In the genomic region with DNA sequence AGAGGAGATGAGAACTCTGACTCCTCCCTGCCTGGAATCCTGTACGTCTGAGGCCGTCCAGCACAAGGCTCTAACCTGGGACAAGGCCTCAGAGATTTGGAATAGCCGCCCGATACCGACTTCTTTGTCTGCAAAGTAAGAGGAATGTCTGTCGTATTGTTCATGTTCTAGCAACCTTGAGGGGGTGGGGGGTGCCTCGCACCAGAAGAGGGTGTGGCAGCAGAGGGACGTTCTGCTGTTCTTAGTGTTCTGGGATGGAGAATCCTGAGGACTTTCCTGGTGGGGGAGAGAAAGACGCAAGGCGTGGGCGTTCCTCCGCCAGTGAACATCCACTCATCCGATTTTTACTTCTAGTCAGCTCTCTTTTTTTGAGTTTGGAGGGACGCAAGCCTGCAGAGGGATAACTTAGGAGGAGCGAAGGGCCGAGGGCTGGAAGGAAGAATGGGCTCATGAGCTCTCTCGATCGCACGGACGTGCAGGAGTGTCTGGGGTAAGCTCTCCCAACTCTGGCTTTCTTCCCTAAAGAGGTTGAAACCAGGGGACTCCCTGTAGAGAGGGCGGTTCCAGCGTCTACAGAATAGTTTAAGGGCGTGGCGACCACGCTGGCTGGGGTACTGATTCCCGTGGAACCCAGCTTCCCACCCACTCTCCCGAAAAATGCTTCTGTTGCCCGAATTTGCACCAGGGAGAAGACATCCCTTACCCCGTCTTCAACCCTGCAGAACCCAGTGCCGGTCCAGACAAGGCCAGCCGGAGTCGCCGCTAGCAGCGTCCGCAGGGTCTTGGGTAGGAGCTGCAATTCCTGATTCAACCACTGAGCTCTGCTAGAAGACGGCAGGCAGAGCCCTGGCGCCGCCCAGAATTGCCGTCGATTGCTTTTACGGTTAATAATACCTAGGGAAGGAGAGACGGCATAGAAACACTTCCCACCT, we compare ENCODE assay signal across 8 mouse cellular contexts. TPM values are rescaled to one million over a fixed set of nuclear protein-coding genes. Genes with fewer than 3 reads are reported as not detected.
DNase-seq lines count a peak whose midpoint lies in the region; ATAC-seq and TF ChIP-seq lines count a peak whose summit lies in the region.

A gene (minus strand): TSS at position 791 of the 932 bp plus-strand sequence.
A gene (minus strand): TSS at position 804 of the 932 bp plus-strand sequence.

- H3K4me1 ChIP-seq in CH12.LX (ENCODE audit: control insufficient read depth in 1 of 2, insufficient read depth in 2 of 2) = peaks cover 2 to 9% of the 10 kb centered on the region in 2 experiments; a peak in 3 of 4 replicates
- H3K4me1 ChIP-seq in forebrain, embryonic 10.5 days = peaks cover 70% of the 10 kb centered on the region
- H3K4me1 ChIP-seq in neural tube, embryonic 13.5 days (replicated peaks) = peaks cover 47% of the 10 kb centered on the region

- peak within 1 kb of the TSS; percentile 41 to 66 (median 51) for H3K4me3 ChIP-seq in CH12.LX (replicated peaks in 1 of 3; ENCODE audit: low read depth in 2 of 3, low read length in 2 of 3, poor library complexity in 1 of 3)
- H3K4me3 ChIP-seq in forebrain, embryonic 10.5 days = peak within 1 kb of the TSS; percentile 50
- H3K4me3 ChIP-seq in neural tube, embryonic 13.5 days = peak within 1 kb of the TSS; percentile 37

- no peak within 1 kb of the TSS for H3K27ac ChIP-seq in CH12.LX (ENCODE audit: insufficient read depth, low read depth)
- H3K27ac ChIP-seq in forebrain, embryonic 10.5 days = peak within 1 kb of the TSS; percentile 75
- peak within 1 kb of the TSS; percentile 87 for H3K27ac ChIP-seq in neural tube, embryonic 13.5 days (replicated peaks)

- dilution Hi-C loops in CH12.LX (cut with MboI; ENCODE audit: extremely low pct_ligation_motif_present, extremely low pct_unique_long_range_greater_than_20kb, low sequenced_read_pairs) = no loop called here

- no peak for TF ChIP-seq POLR2A in CH12.LX (IDR thresholded peaks at IDR 0.05; ENCODE audit: low read depth, low read length)

- no peaks in the 10 kb centered on the region for H3K79me2 ChIP-seq in CH12.LX (replicated peaks; ENCODE audit: control insufficient read depth, extremely low read depth, insufficient read depth, poor library complexity, severe bottlenecking)

- intact Hi-C loops in heart, postnatal 10 days (cut with DNase I) = loop anchor here (1.0 kb wide), 1 partner anchor 165 kb away; no protein-coding TSS in a partner anchor

- no peaks in the 10 kb centered on the region for H3K36me3 ChIP-seq in CH12.LX (replicated peaks in 1 of 2; ENCODE audit: control insufficient read depth in 1 of 2, insufficient read depth in 1 of 2, low read length in 1 of 2)
- no peaks in the 10 kb centered on the region for H3K36me3 ChIP-seq in forebrain, embryonic 10.5 days (replicated peaks)
- H3K36me3 ChIP-seq in neural tube, embryonic 13.5 days = no peaks in the 10 kb centered on the region

- H3K27me3 ChIP-seq in CH12.LX (replicated peaks) = peaks cover 25% of the 10 kb centered on the region
- H3K27me3 ChIP-seq in forebrain, embryonic 10.5 days (ENCODE audit: poor library complexity, severe bottlenecking) = peaks cover 94% of the 10 kb centered on the region
- H3K27me3 ChIP-seq in neural tube, embryonic 13.5 days = peaks cover 67% of the 10 kb centered on the region

- TF ChIP-seq RAD21 in CH12.LX (IDR thresholded peaks at IDR 0.05; ENCODE audit: low read depth, low read length) = peak; percentile 31; the same call in 1 of the 2 replicates

- DNase-seq in CH12.LX (ENCODE audit: extremely low read depth) = peak; percentile 64
- DNase-seq in adrenal gland, postnatal 25 days = peak; percentile 69
- peak; percentile 81 for DNase-seq in forebrain, embryonic 10.5 days (ENCODE audit: extremely low spot score, low spot score)
- DNase-seq in heart, postnatal 10 days = peak; percentile 79 to 81
- peak; percentile 82 to 87 for DNase-seq in kidney, postnatal 25 days
- peak; percentile 60 to 75 for DNase-seq in lung, adult 18-20 months
- DNase-seq in thymus, postnatal 36 days = peak; percentile 58 to 60

- ATAC-seq in neural tube, embryonic 13.5 days (ENCODE audit: low read depth) = peak; percentile 68

- H3K4me2 ChIP-seq in CH12.LX (ENCODE audit: insufficient read depth, low read depth, poor library complexity, severe bottlenecking) = peak within 1 kb of the TSS; percentile 23
- H3K4me2 ChIP-seq in neural tube, embryonic 13.5 days = peak within 1 kb of the TSS; percentile 59

- peak within 1 kb of the TSS; percentile 40 for H3K9ac ChIP-seq in CH12.LX (ENCODE audit: insufficient read depth, low read depth)
- H3K9ac ChIP-seq in neural tube, embryonic 13.5 days = peak within 1 kb of the TSS; percentile 71

- WGBS in forebrain, embryonic 10.5 days = 1% methylated on average over 42 of the region's 42 CpGs
- under 1% methylated on average over 42 of the region's 42 CpGs for WGBS in neural tube, embryonic 13.5 days

- peaks cover 4% of the 10 kb centered on the region for H3K9me3 ChIP-seq in CH12.LX (replicated peaks; ENCODE audit: low read length)
- H3K9me3 ChIP-seq in forebrain, embryonic 10.5 days = no peaks in the 10 kb centered on the region
- H3K9me3 ChIP-seq in neural tube, embryonic 13.5 days = no peaks in the 10 kb centered on the region

- TF ChIP-seq EP300 in CH12.LX (IDR thresholded peaks at IDR 0.05; ENCODE audit: low read length) = no peak

- in situ Hi-C loops in CH12.LX (cut with MboI; ENCODE audit: low pct_ligation_motif_present, low pct_unique_long_range_greater_than_20kb, low sequenced_read_pairs) = no loop called here

- peak in 1 of 2 experiments; percentile 61; a peak in 2 of 4 replicates for TF ChIP-seq CTCF in CH12.LX (conservative IDR thresholded peaks at IDR 0.05 in 1 of 2, IDR thresholded peaks at IDR 0.05 in 1 of 2; ENCODE audit: low read depth in 2 of 2, low read length in 2 of 2)

TF ChIP-seq in CH12.LX, 34 proteins besides CTCF, POLR2A, EP300 and RAD21:
- no peak for TF ChIP-seq MXI1 (IDR thresholded peaks at IDR 0.05; ENCODE audit: low read depth, low read length)
- TF ChIP-seq RCOR1 (conservative IDR thresholded peaks at IDR 0.05; ENCODE audit: low read depth, low read length) = no peak
- TF ChIP-seq CHD1 (IDR thresholded peaks at IDR 0.05; ENCODE audit: low read depth, low read length) = no peak
- TF ChIP-seq MAX (IDR thresholded peaks at IDR 0.05; ENCODE audit: low read length) = no peak
- no peak for TF ChIP-seq MAZ (IDR thresholded peaks at IDR 0.05; ENCODE audit: low read depth, low read length)
- TF ChIP-seq GABPA (IDR thresholded peaks at IDR 0.05; ENCODE audit: insufficient replicate concordance, low read depth, low read length) = no peak
- no peak for TF ChIP-seq TBP (conservative IDR thresholded peaks at IDR 0.05; ENCODE audit: low read depth, low read length)
- no peak for TF ChIP-seq MYC (IDR thresholded peaks at IDR 0.05; ENCODE audit: low read depth, low read length)
- TF ChIP-seq HCFC1 (IDR thresholded peaks at IDR 0.05; ENCODE audit: low read depth, low read length) = no peak
- TF ChIP-seq NELFE (IDR thresholded peaks at IDR 0.05; ENCODE audit: low read depth, low read length) = no peak
- no peak for TF ChIP-seq POLR2AphosphoS2 (IDR thresholded peaks at IDR 0.05; ENCODE audit: low read depth, low read length)
- TF ChIP-seq ELF1 (IDR thresholded peaks at IDR 0.05; ENCODE audit: low read depth, low read length) = 0 out of 2 replicates have a peak, but pooled peaks have one; percentile 9
- peak; percentile 19; the same call in 1 of the 2 replicates for TF ChIP-seq SMC3 (IDR thresholded peaks at IDR 0.05; ENCODE audit: low read depth, low read length)
- no peak for TF ChIP-seq ZC3H11A (IDR thresholded peaks at IDR 0.05; ENCODE audit: low read depth, low read length)
- no peak for TF ChIP-seq MAFK (IDR thresholded peaks at IDR 0.05; ENCODE audit: insufficient replicate concordance, low read length)
- no peak for TF ChIP-seq CHD2 (IDR thresholded peaks at IDR 0.05; ENCODE audit: low read length)
- TF ChIP-seq ZKSCAN1 (IDR thresholded peaks at IDR 0.05; ENCODE audit: borderline replicate concordance, low read depth, low read length) = no peak
TF ChIP-seq in CH12.LX: peak in this region for 2.

RNA-seq across cellular contexts. Expression of the first gene that starts in this region (rescaled TPM):
- total RNA-seq in CH12.LX (2012; rRNA removed) (not detected in 2 replicates), CH12.LX (2014; rRNA removed) (not detected in 2 replicates)
- not detected in 2 replicates for polyA plus RNA-seq in CH12.LX (2012; ENCODE audit: insufficient read length, low read depth)
- total RNA-seq in adrenal gland, postnatal 25 days (2021) = 10.0 and 13.3 TPM in 2 replicates
- polyA plus RNA-seq in forebrain, embryonic 10.5 days (2016; fragmentation: Nextera tagmentation; extraction: Ambion mirVana) = 4.0 and 4.6 TPM in 2 replicates
- total RNA-seq in heart, postnatal 10 days (2021) = 10 to 100 TPM; 52.4 to 54.4 TPM
- 53.6 and 58.2 TPM in 2 replicates for polyA plus RNA-seq in neural tube, embryonic 13.5 days (2015; fragmentation: Nextera tagmentation; extraction: Ambion mirVana)

RNA-seq across cellular contexts. Expression of the second gene that starts in this region (rescaled TPM):
- total RNA-seq in CH12.LX (2012; rRNA removed) (not detected in 2 replicates), CH12.LX (2014; rRNA removed) (not detected in 2 replicates)
- 0.35 TPM in 1 of 2 replicates, not detected in the other for polyA plus RNA-seq in CH12.LX (2012; ENCODE audit: insufficient read length, low read depth)
- 0.64 and 1.7 TPM in 2 replicates for total RNA-seq in adrenal gland, postnatal 25 days (2021)
- 2.2 and 3.6 TPM in 2 replicates for polyA plus RNA-seq in forebrain, embryonic 10.5 days (2016; fragmentation: Nextera tagmentation; extraction: Ambion mirVana)
- 1 to 10 TPM; 2.5 to 4.5 TPM for total RNA-seq in heart, postnatal 10 days (2021)
- 19.8 and 22.3 TPM in 2 replicates for polyA plus RNA-seq in neural tube, embryonic 13.5 days (2015; fragmentation: Nextera tagmentation; extraction: Ambion mirVana)

Comparison
In these comparisons a context has a peak if more than half of its experiments do, and no peak if none do; other contexts are left out.
1. RNA of the first gene that starts in this region (total RNA-seq): 52.4 to 54.4 TPM in heart, postnatal 10 days and 10.0 to 13.3 TPM in adrenal gland, postnatal 25 days; not detected in CH12.LX; every median in the first group is over 10 times any median in the second.
2. Peak in DNase-seq, H3K4me3 ChIP-seq, H3K9ac ChIP-seq and H3K4me2 ChIP-seq in CH12.LX; RNA of the genes that start here not detected or under 1 TPM.
3. Peak in every context shown above with its lines, with median percentiles within 50 percentile points of each other: DNase-seq and H3K4me3 ChIP-seq.